Mouse (Mus musculus) lung, postnatal 0 days (tissue): ENCODE measurements at regions not wholly inside any gene's neighbourhood (a gene's known extent, or its start where the extent isn't known, plus 50 kb on each side); places are given as distances from the start of the nearest gene placed in this dataset.

Experiments
- ATAC-seq: fragments of 200-750 bp; cut with Nextera tagmentation; 2 replicates; pipeline ENCODE4 v1.8.0; 2017; ENCODE audit warnings: moderate library complexity
- DNase-seq: peaks from one replicate; pipeline ENCODE4 v3.0.0-alpha.2; 2016; ENCODE audit warnings: low spot score
- H3K27ac ChIP-seq: fragments of 300-500 bp; sonication (generic); 2 replicates; pipeline ENCODE4 v1.5.1; 2014; ENCODE audit warnings: antibody characterized with exemption, mild to moderate bottlenecking, low read length, mixed read lengths
- H3K27me3 ChIP-seq: fragments of 300-500 bp; sonication (generic); replicated peaks from 2 replicates; pipeline ENCODE4 v1.6.1; 2014; ENCODE audit warnings: low read length, mixed read lengths; ENCODE audit not compliant: insufficient read depth
- H3K36me3 ChIP-seq: fragments of 300-500 bp; sonication (generic); 2 replicates; pipeline ENCODE4 v1.6.1; 2014; ENCODE audit warnings: low read length, mixed read lengths; ENCODE audit not compliant: insufficient read depth
- H3K4me1 ChIP-seq: fragments of 300-500 bp; sonication (generic); 2 replicates; pipeline ENCODE4 v1.6.1; 2014; ENCODE audit warnings: antibody characterized with exemption, low read depth, low read length, mixed read lengths; ENCODE audit not compliant: insufficient read depth
- H3K4me2 ChIP-seq: fragments of 300-500 bp; sonication (generic); replicated peaks from 2 replicates; pipeline ENCODE4 v1.6.1; 2014; ENCODE audit warnings: low read depth, mild to moderate bottlenecking, low read length, moderate library complexity, mixed read lengths
- H3K4me3 ChIP-seq: fragments of 300-500 bp; sonication (generic); 2 replicates; pipeline ENCODE4 v1.5.1; 2014; ENCODE audit warnings: low read depth, low read length
- H3K9ac ChIP-seq: fragments of 300-500 bp; sonication (generic); replicated peaks from 2 replicates; pipeline ENCODE4 v1.6.1; 2014; ENCODE audit warnings: low read depth, mild to moderate bottlenecking
- H3K9me3 ChIP-seq: fragments of 300-500 bp; sonication (generic); 2 replicates; pipeline ENCODE4 v1.6.1; 2016; ENCODE audit warnings: low read length, mixed read lengths
- CTCF ChIP-seq: IDR thresholded peaks from 2 replicates; pipeline ENCODE4 v1.5.1; 2016; ENCODE audit warnings: antibody characterized with exemption, mild to moderate bottlenecking
- EP300 ChIP-seq: IDR thresholded peaks from 2 replicates; pipeline ENCODE4 v1.6.1; 2016; ENCODE audit warnings: antibody characterized with exemption, mild to moderate bottlenecking, control low read depth
- WGBS: fragments of 180-500 bp; shearing (Covaris S2); extraction: QIAGEN DNeasy Blood & Tissue Kit; methylation state at CpG from one replicate; pipeline ENCODE4 v1.1.7; 2014; 5-methylcytosine and 5-hydroxymethylcytosine counted together

GRCm38 (mm10) chr1:186555441-186555975 is 150.3 kb downstream of the Tgfb2 start:
- peaks cover 6% of the 10 kb centered on the region; the same call in 1 of the 2 replicates for H3K4me1 ChIP-seq
- no peaks in the 10 kb centered on the region for H3K36me3 ChIP-seq
- H3K9me3 ChIP-seq, result no peaks in the 10 kb centered on the region
- no peak for TF ChIP-seq CTCF
- TF ChIP-seq EP300, result no peak; the same call in none of the 2 replicates
- H3K4me2 ChIP-seq, result no peak overlapping the region
- peak; percentile 41 for DNase-seq
- no peak overlapping the region for H3K4me3 ChIP-seq
- H3K9ac ChIP-seq, result no peak overlapping the region
- peak; percentile 66 for ATAC-seq
- WGBS, result 16% methylated on average over 6 of the region's 6 CpGs
- 0 out of 2 replicates have a peak overlapping the region, but pooled peaks have one; percentile 17 for H3K27ac ChIP-seq
- H3K27me3 ChIP-seq, result no peaks in the 10 kb centered on the region

DNA sequence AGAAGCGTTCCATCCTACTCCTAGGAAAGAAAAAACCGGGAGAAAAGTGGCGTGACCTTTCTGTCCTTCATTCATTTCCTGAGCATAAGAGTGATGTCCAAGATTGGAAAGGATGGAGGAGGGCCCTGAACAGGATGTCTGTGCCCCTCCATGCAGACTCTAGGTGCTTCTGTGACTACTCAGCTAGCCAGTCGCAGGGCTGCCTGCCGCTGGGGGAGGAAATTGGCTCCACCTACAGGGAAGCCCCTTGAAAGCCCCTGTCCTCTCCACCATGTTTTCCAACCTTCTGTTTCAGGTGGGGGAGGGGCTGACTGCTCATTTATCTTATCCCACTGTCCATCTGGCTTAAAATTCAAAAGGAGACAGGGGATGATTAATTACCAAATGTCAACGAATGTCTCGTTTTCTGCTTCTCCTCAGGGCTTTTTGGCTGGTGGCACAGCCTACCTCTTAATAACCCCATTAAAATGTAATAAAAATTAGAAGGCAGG is 151.2 kb downstream of the Tgfb2 start:
- no peak overlapping the region for H3K4me3 ChIP-seq
- no peaks in the 10 kb centered on the region for H3K9me3 ChIP-seq
- TF ChIP-seq EP300 (no peak), CTCF (no peak)
- no peak overlapping the region for H3K27ac ChIP-seq
- H3K36me3 ChIP-seq, result no peaks in the 10 kb centered on the region
- no peak for DNase-seq
- ATAC-seq, result no peak
- no peak overlapping the region for H3K4me2 ChIP-seq
- H3K27me3 ChIP-seq, result no peaks in the 10 kb centered on the region
- 56% methylated on average over 7 of the region's 7 CpGs for WGBS
- peaks cover 6% of the 10 kb centered on the region; the same call in 1 of the 2 replicates for H3K4me1 ChIP-seq
- H3K9ac ChIP-seq, result no peak overlapping the region

DNA sequence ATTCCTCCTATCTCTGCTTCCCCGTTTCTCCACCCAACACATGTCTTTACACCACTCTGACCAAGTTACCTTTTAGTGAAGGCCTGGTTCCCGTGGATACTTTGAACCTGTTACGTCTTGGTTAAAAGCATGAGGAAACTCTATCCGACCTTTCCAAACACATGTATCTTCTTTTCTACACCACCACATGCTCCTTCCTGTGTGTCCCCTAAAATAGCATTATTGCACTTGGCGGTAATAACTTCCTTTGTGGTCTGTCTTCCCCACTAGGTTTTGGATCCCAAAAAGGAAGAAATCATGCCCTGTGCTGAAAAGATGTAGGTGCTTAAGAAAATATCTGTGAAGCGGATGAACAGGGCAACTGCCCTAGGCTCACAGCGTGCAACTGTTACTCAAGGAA is 153.1 kb downstream of the Tgfb2 start:
- Histone ChIP-seq H3K4me3 (no peak overlapping the region), H3K9me3 (no peaks in the 10 kb centered on the region), H3K9ac (no peak overlapping the region), H3K4me2 (no peak overlapping the region), H3K36me3 (no peaks in the 10 kb centered on the region), H3K4me1 (peaks cover 6% of the 10 kb centered on the region; the same call in 1 of the 2 replicates), H3K27me3 (no peaks in the 10 kb centered on the region), H3K27ac (no peak overlapping the region)
- DNase-seq, result no peak
- WGBS, result 84% methylated on average over 7 of the region's 7 CpGs
- no peak for ATAC-seq
- TF ChIP-seq CTCF (no peak), EP300 (no peak)

DNA sequence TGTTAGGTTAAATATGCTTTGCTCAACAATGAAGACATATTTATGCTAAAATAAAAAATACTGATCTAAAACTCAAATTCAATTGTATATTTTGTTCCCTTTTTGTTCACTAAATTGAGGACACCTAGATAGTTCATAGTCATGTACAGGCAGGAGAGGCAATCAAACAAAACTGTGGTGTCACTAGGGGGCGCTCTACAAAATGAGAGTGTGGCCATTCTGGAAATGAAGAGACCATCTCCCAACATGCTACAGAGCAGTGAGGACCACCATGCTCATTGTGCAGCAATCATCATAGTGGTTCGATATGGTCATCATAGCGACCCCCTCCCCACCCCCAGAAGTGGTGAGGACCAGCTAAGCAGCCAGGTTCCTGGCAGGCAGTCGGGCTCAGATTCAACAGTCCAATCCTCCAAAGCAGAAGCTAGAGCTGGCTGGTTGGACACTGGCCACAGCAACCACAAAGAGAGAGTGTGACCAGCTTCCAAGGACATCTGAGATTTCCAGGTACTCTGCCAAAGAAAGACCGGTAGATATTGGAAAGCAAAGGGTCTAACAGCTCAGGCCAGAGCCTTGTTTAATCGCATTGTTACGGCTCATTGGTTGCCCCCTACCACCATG is 155.4 kb downstream of the Tgfb2 start:
- DNase-seq, result peak; percentile 17
- no peak overlapping the region for H3K4me3 ChIP-seq
- ATAC-seq, result no peak
- no peaks in the 10 kb centered on the region for H3K36me3 ChIP-seq
- peaks cover 1% of the 10 kb centered on the region; the same call in 1 of the 2 replicates for H3K4me1 ChIP-seq
- no peak overlapping the region for H3K4me2 ChIP-seq
- TF ChIP-seq CTCF (peak; percentile 58), EP300 (no peak)
- H3K9ac ChIP-seq, result no peak overlapping the region
- no peaks in the 10 kb centered on the region for H3K27me3 ChIP-seq
- H3K27ac ChIP-seq, result no peak overlapping the region
- H3K9me3 ChIP-seq, result no peaks in the 10 kb centered on the region
- 88% methylated on average over 7 of the region's 7 CpGs for WGBS

DNA sequence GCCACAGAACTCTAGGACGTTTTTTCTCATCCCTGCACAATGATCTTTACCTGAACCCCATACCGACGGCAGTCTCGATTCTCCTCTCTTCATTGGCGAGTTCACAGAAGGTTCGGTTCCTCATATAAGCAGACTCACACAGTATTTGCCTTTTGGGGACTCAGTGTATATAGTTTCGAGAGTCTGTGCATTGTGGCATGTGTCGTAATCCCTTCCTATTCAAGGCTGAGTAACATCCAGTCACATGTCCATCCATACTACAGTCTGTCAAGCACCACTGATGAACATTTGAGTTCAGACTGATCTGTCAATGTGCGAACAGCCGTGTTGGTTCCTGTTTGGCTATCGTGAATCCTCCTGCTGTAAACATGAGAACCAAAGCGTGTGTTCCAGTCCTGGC is 156.6 kb downstream of the Tgfb2 start:
- TF ChIP-seq EP300, result no peak
- no peak for TF ChIP-seq CTCF
- no peak overlapping the region for H3K4me2 ChIP-seq
- no peak overlapping the region for H3K9ac ChIP-seq
- ATAC-seq (no peak), DNase-seq (no peak)
- H3K27me3 ChIP-seq, result no peaks in the 10 kb centered on the region
- H3K4me1 ChIP-seq, result no peaks in the 10 kb centered on the region
- H3K9me3 ChIP-seq, result no peaks in the 10 kb centered on the region
- WGBS, result 85% methylated on average over 12 of the region's 12 CpGs
- H3K4me3 ChIP-seq, result no peak overlapping the region
- H3K36me3 ChIP-seq, result no peaks in the 10 kb centered on the region
- no peak overlapping the region for H3K27ac ChIP-seq

DNA sequence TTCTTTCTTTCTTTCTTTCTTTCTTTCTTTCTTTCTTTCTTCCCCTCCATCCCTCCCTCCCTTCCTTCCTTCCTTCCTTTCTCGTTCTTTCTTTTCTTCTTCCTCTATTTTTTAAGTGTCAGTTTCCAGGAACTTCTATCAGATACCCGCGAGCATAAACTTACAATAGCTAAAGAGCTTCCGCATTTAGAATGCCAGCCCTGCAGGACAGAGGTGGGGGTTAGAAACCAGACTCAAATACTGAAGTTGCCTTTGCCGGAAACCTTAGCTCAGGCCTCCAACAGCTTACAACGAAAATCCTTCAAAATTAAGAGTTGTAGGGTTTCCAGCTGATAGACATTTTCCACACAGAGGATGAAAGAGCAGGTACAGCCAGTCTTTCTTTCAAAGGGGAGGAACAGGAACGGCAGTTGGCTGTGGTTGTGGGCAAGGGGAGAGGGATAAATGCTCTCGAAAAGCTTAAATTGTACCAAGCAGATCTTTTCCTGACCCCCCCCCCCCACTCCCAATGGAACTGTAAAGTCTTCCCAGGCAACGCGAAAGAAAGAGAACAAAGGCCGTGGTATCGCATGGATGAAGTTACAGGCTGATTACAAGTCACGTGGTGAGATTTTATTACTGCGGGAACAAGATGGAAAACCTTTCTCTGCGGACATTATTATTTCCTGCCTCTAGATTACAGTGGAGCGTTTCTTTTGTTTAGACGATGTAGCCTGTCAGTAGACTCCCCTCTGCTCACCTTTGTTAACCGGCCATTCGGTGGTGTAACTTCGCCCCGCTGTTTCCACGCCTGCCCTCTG is 159.2 kb downstream of the Tgfb2 start:
- no peak overlapping the region for H3K9ac ChIP-seq
- no peaks in the 10 kb centered on the region for H3K4me1 ChIP-seq
- H3K36me3 ChIP-seq, result no peaks in the 10 kb centered on the region
- H3K9me3 ChIP-seq, result no peaks in the 10 kb centered on the region
- no peak overlapping the region for H3K27ac ChIP-seq
- TF ChIP-seq EP300 (no peak), CTCF (no peak)
- no peaks in the 10 kb centered on the region for H3K27me3 ChIP-seq
- WGBS, result 67% methylated on average over 22 of the region's 22 CpGs
- H3K4me3 ChIP-seq, result no peak overlapping the region
- no peak for DNase-seq
- no peak overlapping the region for H3K4me2 ChIP-seq
- ATAC-seq, result no peak
